Mouse (Mus musculus) gastrocnemius, adult 8-10 months (tissue): ENCODE measurements around the gene Rrm2. TPM values are rescaled to one million over a fixed set of nuclear protein-coding genes. Genes with fewer than 3 reads are reported as not detected.
"Not testable (repeated sequence)": the region's sequence is repeated elsewhere in the genome, so short reads cannot be mapped to it uniquely, and the experiment has no call there.

Source experiments
- DNase-seq, 2 experiments: peaks; one replicate each; pipeline ENCODE4 v3.0.0; 2022; ENCODE audit warnings: low spot score in 2 of 2
- total RNA-seq, 4 experiments: library from RNA; stranded (reverse); gene quantifications; 2 replicates each; pipeline ENCODE4 v1.2.4; 2022

The Rrm2 gene
- under 1 TPM; 0.46 to 0.73 (median 0.50) TPM for total RNA-seq

- peak; percentile 84 to 92 for DNase-seq
Observed at GRCm38 (mm10) chr12:24707954-24708823, at the start of gene Rrm2. Rrm2 (plus strand) TSS chr12:24708241.

GRCm38 (mm10) chr12:24658998-24659397, 49.0 kb upstream of the Rrm2 start:
- DNase-seq, result no peak

- DNase-seq, result no peak
Observed at GRCm38 (mm10) chr12:24659923-24660322, 48.1 kb upstream of the Rrm2 start.

- no peak for DNase-seq
Observed at GRCm38 (mm10) chr12:24661100-24661499, 46.9 kb upstream of the Rrm2 start.

- no peak for DNase-seq
Observed at GRCm38 (mm10) chr12:24662131-24662530, 45.9 kb upstream of the Rrm2 start.

- DNase-seq, result peak; percentile 48 to 74
Observed at GRCm38 (mm10) chr12:24680096-24680491, 27.9 kb upstream of the Rrm2 start.

GRCm38 (mm10) chr12:24680492-24681285, 27.4 kb upstream of the Rrm2 start:
- no peak for DNase-seq

- peak in 1 of 2 experiments; percentile 33 for DNase-seq
Observed at GRCm38 (mm10) chr12:24681286-24682023, 26.6 kb upstream of the Rrm2 start, which contains the start of gene Cys1. Cys1 (minus strand) TSS chr12:24681813.

- peak in 1 of 2 experiments; percentile 41 for DNase-seq
Observed at GRCm38 (mm10) chr12:24682563-24682962, 25.5 kb upstream of the Rrm2 start.

- DNase-seq, result no peak
Observed at GRCm38 (mm10) chr12:24683461-24683860, 24.6 kb upstream of the Rrm2 start.

GRCm38 (mm10) chr12:24686038-24686695, 21.9 kb upstream of the Rrm2 start:
- no peak for DNase-seq

- no peak for DNase-seq
Observed at GRCm38 (mm10) chr12:24686696-24687346, 21.2 kb upstream of the Rrm2 start.

GRCm38 (mm10) chr12:24690351-24690750, 17.7 kb upstream of the Rrm2 start:
- DNase-seq, result no peak

GRCm38 (mm10) chr12:24696500-24697483, 11.2 kb upstream of the Rrm2 start:
- DNase-seq, result peak; percentile 66 to 74

GRCm38 (mm10) chr12:24697484-24698204, 10.4 kb upstream of the Rrm2 start:
- DNase-seq, result no peak

- no peak for DNase-seq
Observed at GRCm38 (mm10) chr12:24698514-24698913, 9.5 kb upstream of the Rrm2 start.

GRCm38 (mm10) chr12:24699578-24699977, 8.5 kb upstream of the Rrm2 start:
- DNase-seq, result no peak

- DNase-seq, result not testable (repeated sequence)
Observed at GRCm38 (mm10) chr12:24701621-24702020, 6.4 kb upstream of the Rrm2 start.
